Mouse (Mus musculus) erythroblast, embryonic 14.5 days (primary cell): ENCODE data around the gene Tenm2.

ENCODE experiments used
- GATA1 ChIP-seq: IDR thresholded peaks from 2 replicates; pipeline ENCODE4 v1.6.1; 2012; ENCODE audit warnings: low read length, inconsistent platforms, mixed read lengths
- TAL1 ChIP-seq: IDR thresholded peaks from 3 replicates; pipeline ENCODE4 v1.6.1; 2012; ENCODE audit warnings: low read length, inconsistent platforms, mixed read lengths

DNA sequence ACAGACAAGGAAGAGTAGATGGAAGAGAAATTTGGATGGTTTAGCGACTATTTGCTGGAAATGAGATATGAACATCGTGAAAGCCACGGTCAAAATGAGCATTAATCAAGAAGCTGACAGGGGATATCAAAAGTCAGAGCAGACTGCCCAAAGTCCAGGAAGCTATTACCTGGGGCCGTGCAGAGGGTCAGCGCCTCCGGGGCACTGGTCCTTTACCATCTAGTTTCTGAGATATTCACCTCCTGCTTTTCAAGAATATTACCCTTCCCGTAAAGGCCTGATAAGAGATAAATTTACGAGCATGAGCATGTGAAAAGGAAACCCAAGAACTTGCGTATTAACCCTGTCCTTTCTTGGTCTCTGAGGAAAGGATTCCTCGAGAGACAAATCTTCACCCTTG, 8.8 kb downstream of the Tenm2 start:
- TF ChIP-seq TAL1 (no peak), GATA1 (no peak)
